Mouse (Mus musculus) stomach, postnatal 0 days (tissue): ENCODE measurements around the gene Malsu1. TPM values are rescaled to one million over a fixed set of nuclear protein-coding genes. Genes with fewer than 3 reads are reported as not detected.

Experiments
- ATAC-seq: fragments of 200-750 bp; cut with Nextera tagmentation; 2 replicates; pipeline ENCODE4 v1.8.0; 2017; ENCODE audit not compliant: low FRiP score, low TSS enrichment
- DNase-seq: peaks from one replicate; pipeline ENCODE4 v3.0.0-alpha.2; 2016; ENCODE audit warnings: low spot score
- H3K27ac ChIP-seq: fragments of 300-500 bp; sonication (generic); replicated peaks from 2 replicates; pipeline ENCODE4 v1.5.1; 2014; ENCODE audit warnings: mild to moderate bottlenecking, control low read depth
- H3K27me3 ChIP-seq: fragments of 300-500 bp; sonication (generic); 2 replicates; pipeline ENCODE4 v1.6.1; 2014; ENCODE audit warnings: low read length; ENCODE audit not compliant: control insufficient read depth, insufficient read depth
- H3K36me3 ChIP-seq: fragments of 300-500 bp; sonication (generic); 2 replicates; pipeline ENCODE4 v1.6.1; 2014; ENCODE audit warnings: low read length, mixed read lengths; ENCODE audit not compliant: control insufficient read depth, insufficient read depth
- H3K4me1 ChIP-seq: fragments of 300-500 bp; sonication (generic); replicated peaks from 2 replicates; pipeline ENCODE4 v1.6.1; 2014; ENCODE audit warnings: antibody characterized with exemption; ENCODE audit not compliant: control insufficient read depth, insufficient read depth
- H3K4me2 ChIP-seq: fragments of 300-500 bp; sonication (generic); replicated peaks from 2 replicates; pipeline ENCODE4 v1.6.1; 2014; ENCODE audit warnings: low read depth, mild to moderate bottlenecking, control low read depth, moderate library complexity
- H3K4me3 ChIP-seq: fragments of 300-500 bp; sonication (generic); 2 replicates; pipeline ENCODE4 v1.5.1; 2014; ENCODE audit warnings: low read depth, low read length, control low read depth
- H3K9ac ChIP-seq: fragments of 300-500 bp; sonication (generic); 2 replicates; pipeline ENCODE4 v1.6.1; 2014; ENCODE audit warnings: mild to moderate bottlenecking, low read length, control low read depth, mixed read lengths
- H3K9me3 ChIP-seq: fragments of 300-500 bp; sonication (generic); 2 replicates; pipeline ENCODE4 v1.6.1; 2016; ENCODE audit warnings: low read length; ENCODE audit not compliant: control insufficient read depth
- CTCF ChIP-seq: IDR thresholded peaks from 2 replicates; pipeline ENCODE4 v1.5.1; 2016; ENCODE audit warnings: antibody characterized with exemption, low read depth, mild to moderate bottlenecking, moderate library complexity
- EP300 ChIP-seq: optimal IDR thresholded peaks from 2 replicates; pipeline ENCODE3; 2016; ENCODE audit warnings: antibody characterized with exemption
- WGBS: fragments of 180-500 bp; shearing (Covaris S2); extraction: QIAGEN DNeasy Blood & Tissue Kit; methylation state at CpG from one replicate; pipeline ENCODE4 v1.1.7; 2014; 5-methylcytosine and 5-hydroxymethylcytosine counted together
- polyA plus RNA-seq: library from polyadenylated mRNA; unstranded; fragments of >200 nt; fragmentation: Nextera tagmentation; extraction: Ambion mirVana; gene quantifications from 2 replicates; pipeline ENCODE4 v1.2.1, GENCODE M21; 2015

Gene Malsu1
- polyA plus RNA-seq, 1 experiment from 2014 or later: 87.6 TPM

DNA sequence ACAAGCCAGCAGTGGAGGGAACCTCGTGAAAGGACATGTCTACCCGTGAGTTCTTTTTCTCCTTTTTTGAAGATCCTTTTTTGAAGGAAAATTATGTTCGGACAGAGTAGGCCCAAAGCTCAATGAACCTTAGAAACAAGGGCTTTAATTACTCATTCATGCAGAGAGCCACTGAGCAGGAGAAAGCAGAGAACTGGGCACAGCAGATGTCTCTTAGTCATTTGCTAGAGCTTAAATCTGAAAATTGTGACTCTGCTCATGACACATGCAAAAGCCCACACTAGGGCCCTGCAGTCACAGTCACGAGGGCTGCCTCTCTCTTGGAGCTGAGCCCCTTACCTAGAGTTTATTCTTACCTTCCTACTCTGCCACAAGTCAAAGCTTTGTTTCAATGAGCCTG lies 40.8 kb upstream of the Malsu1 start:
- Histone ChIP-seq H3K36me3 (no peaks in the 10 kb centered on the region), H3K9ac (no peak overlapping the region), H3K27ac (no peak overlapping the region), H3K27me3 (no peaks in the 10 kb centered on the region), H3K9me3 (no peaks in the 10 kb centered on the region), H3K4me3 (no peak overlapping the region), H3K4me1 (no peaks in the 10 kb centered on the region), H3K4me2 (no peak overlapping the region)
- DNase-seq (no peak), ATAC-seq (no peak)
- 75% methylated on average over 4 of the region's 4 CpGs for WGBS
- no peak for TF ChIP-seq CTCF
- no peak for TF ChIP-seq EP300

DNA sequence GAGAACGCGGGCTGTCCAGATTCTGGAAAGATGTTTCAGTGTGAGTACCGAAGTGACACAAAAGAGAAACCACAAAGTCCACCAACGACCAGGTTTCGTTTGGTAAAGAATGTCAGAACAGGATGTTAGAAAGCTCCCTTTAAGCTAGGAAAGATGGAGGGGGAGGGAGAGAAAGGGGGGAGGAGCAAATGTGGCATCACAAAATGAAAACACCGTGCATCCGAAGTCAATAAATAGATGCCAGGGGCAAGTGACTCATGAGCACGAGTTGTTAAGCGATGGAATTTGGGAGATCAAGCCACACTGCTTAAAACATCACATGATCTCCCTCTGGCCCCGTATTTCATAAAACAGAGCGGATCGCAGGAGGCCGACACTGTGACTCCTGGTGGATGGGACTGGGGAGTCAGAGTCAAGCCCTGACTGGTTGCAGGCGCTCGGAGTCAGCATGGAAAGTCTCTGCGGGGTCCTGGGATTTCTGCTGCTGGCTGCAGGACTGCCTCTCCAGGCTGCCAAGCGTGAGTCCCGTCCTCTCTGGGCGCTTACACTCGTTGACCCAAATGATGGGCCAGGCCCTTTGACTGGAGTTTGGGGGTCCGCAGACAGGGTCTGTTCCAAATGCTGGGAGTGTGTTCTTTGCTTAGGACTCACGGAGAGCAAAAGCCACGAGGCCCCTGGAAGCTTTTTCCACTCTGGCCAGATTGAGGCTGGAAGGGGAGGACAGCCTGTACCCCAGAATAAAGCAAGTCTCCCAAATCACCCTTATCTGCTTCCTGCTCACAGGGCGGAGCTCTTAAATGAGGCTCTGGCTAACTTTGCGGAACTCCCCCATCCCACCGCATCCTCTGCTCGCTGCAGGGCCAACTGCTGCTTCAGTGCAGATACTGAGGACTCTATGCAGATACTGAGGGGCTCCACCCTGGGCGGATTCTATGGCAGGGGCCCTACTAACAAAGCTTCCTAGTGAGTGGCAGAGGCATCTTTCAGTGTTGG lies 37.0 kb upstream of the Malsu1 start, which contains the start of gene Gpnmb:
Gpnmb (plus strand) TSS at position 272 of the 993 bp plus-strand sequence.
- Histone ChIP-seq H3K27ac (no peak within 1 kb of the TSS), H3K9ac (no peak within 1 kb of the TSS), H3K27me3 (no peaks in the 10 kb centered on the region), H3K4me3 (no peak within 1 kb of the TSS), H3K4me2 (peak within 1 kb of the TSS; percentile 29), H3K36me3 (no peaks in the 10 kb centered on the region), H3K9me3 (no peaks in the 10 kb centered on the region), H3K4me1 (no peaks in the 10 kb centered on the region)
- 37% methylated on average over 28 of the region's 28 CpGs for WGBS
- DNase-seq (no peak), ATAC-seq (no peak)
- TF ChIP-seq CTCF (0 out of 2 replicates have a peak, but pooled peaks have one; percentile 6), EP300 (no peak)

DNA sequence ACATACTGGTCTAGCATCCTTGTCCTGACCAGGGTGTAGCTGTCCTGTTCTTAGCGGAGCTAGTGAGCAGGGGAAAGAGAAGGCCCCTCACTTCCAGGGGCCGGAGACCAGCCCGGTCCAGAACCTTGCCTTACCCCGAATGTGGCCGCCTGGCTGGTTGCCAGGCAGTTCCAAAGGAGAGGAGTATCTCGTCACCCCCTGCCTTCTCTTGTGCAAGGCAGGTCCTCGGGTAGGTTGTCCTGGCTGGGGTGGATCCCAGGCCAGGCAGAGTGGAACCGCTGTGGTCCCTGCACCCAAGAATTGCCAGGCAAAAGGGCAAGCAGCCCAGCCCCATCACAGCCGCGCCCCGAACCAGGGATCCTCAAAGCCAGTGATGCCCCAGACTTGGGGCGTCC lies 36.3 kb upstream of the Malsu1 start:
- no peak overlapping the region for H3K4me2 ChIP-seq
- ATAC-seq (peak; percentile 60; the same call in 1 of the 2 replicates), DNase-seq (no peak)
- no peaks in the 10 kb centered on the region for H3K9me3 ChIP-seq
- H3K27me3 ChIP-seq: no peaks in the 10 kb centered on the region
- WGBS: 62% methylated on average over 12 of the region's 12 CpGs
- no peaks in the 10 kb centered on the region for H3K4me1 ChIP-seq
- no peak for TF ChIP-seq CTCF
- no peak for TF ChIP-seq EP300
- H3K9ac ChIP-seq: no peak overlapping the region
- H3K27ac ChIP-seq: no peak overlapping the region
- no peak overlapping the region for H3K4me3 ChIP-seq
- H3K36me3 ChIP-seq: no peaks in the 10 kb centered on the region

DNA sequence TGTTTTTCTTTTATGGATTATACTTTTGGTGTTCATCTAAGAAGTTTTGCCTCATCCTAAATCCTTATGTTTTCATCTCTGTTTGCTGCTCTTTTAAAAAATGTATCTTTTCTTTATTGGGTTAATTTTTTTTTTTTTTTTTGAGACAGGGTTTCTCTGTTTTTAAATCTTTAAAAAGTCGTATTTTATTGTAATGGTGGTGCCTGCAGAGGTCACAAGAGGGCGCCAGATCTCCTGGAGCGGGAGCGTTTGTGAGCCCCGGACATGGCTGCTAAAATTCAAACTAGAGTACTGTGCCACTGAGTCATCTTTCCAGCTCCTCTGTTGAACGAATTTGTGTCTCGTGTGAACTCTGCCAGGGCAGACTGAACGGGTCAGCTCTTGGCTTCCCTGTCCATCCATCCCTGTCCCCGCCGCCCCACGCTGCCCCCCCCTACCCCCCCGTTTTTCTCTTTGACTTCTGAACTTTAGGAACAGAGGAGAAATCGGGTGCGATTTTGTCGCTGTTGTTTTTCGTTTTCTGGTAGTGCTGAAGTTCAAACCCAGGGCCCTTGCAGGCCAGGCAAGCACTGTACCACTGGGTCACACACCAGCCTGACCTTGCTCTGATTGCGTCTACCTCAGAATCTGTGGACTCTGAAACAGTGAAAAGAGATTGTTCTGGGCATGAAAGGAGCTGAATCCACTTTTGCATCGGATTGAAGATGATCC lies 34.0 kb upstream of the Malsu1 start:
- DNase-seq: peak; percentile 72
- H3K4me2 ChIP-seq: peak overlapping the region; percentile 48
- 10% methylated on average over 18 of the region's 18 CpGs for WGBS
- H3K9me3 ChIP-seq: no peaks in the 10 kb centered on the region
- no peak overlapping the region for H3K27ac ChIP-seq
- peak overlapping the region; percentile 24 for H3K4me3 ChIP-seq
- no peaks in the 10 kb centered on the region for H3K4me1 ChIP-seq
- no peaks in the 10 kb centered on the region for H3K36me3 ChIP-seq
- H3K27me3 ChIP-seq: no peaks in the 10 kb centered on the region
- ATAC-seq: no peak
- TF ChIP-seq EP300 (no peak), CTCF (peak; percentile 80)
- H3K9ac ChIP-seq: 0 out of 2 replicates have a peak overlapping the region, but pooled peaks have one; percentile 9

DNA sequence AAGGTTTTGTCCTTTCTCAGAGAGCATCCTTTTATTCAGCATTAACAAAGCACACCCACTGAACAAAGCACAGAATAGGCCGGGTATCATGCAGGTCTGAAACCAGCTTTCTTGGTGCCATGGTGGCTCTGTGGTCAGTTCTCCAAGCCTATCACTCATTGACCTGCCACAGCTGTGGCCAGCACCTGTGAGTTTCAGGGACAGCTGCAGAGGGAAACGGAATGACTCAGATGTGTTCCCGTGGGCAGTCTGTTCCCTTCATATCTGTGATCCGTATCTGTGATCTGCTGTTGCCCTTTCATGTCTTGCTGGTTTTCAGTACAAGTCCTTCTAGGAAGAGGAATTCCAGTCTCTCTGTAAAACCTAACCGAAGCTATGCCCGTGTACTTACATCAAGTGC lies 27.1 kb upstream of the Malsu1 start:
- ATAC-seq (no peak), DNase-seq (no peak)
- TF ChIP-seq CTCF: no peak
- TF ChIP-seq EP300: no peak
- Histone ChIP-seq H3K4me1 (no peaks in the 10 kb centered on the region), H3K27me3 (no peaks in the 10 kb centered on the region), H3K36me3 (no peaks in the 10 kb centered on the region), H3K9me3 (no peaks in the 10 kb centered on the region), H3K9ac (no peak overlapping the region), H3K27ac (no peak overlapping the region), H3K4me3 (no peak overlapping the region), H3K4me2 (no peak overlapping the region)
- 73% methylated on average over 6 of the region's 6 CpGs for WGBS
